Mouse (Mus musculus): ENCODE measurements around the gene Itih5.
A peak's percentile ranks its signal among the peaks of the same experiment; 100 is the strongest.

The Itih5 gene

GRCm38 (mm10) chr2:10167283-10167682 lies 13.9 kb downstream of the Itih5 start:
- no peak for DNase-seq (ENCODE audit: low spot score in 2 of 2)

- no peak for DNase-seq (ENCODE audit: low spot score in 2 of 2)
Measured at GRCm38 (mm10) chr2:10168016-10168415, 14.6 kb downstream of the Itih5 start.

- DNase-seq (ENCODE audit: low spot score in 2 of 2) = no peak
Measured at GRCm38 (mm10) chr2:10169991-10170390, 16.6 kb downstream of the Itih5 start.

DNA sequence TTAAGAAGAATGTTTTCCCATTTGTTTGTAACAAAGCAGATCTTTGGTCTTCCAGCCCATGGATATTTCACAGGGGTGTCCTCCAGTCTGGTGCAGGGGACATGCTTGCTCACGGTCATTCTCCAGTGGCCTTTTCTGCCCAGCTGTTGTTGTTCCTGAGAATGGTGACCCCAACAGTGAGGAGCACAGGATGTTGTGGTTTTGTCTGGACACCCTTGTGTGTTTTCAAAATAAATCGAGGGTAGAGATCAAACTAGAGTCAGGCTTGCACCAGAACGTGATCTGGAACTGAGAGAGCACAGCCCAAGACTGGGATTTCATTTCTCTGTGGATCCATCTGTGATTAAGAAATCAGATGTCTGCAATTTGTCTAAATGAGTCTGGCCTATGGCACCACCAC lies 40.2 kb downstream of the Itih5 start:
- DNase-seq (ENCODE audit: low spot score in 2 of 2) = no peak

GRCm38 (mm10) chr2:10195162-10195561 lies 41.8 kb downstream of the Itih5 start:
- DNase-seq (ENCODE audit: low spot score in 2 of 2) = no peak

- DNase-seq (ENCODE audit: low spot score in 2 of 2) = no peak
Measured at GRCm38 (mm10) chr2:10199326-10199725, 46.0 kb downstream of the Itih5 start.

DNA sequence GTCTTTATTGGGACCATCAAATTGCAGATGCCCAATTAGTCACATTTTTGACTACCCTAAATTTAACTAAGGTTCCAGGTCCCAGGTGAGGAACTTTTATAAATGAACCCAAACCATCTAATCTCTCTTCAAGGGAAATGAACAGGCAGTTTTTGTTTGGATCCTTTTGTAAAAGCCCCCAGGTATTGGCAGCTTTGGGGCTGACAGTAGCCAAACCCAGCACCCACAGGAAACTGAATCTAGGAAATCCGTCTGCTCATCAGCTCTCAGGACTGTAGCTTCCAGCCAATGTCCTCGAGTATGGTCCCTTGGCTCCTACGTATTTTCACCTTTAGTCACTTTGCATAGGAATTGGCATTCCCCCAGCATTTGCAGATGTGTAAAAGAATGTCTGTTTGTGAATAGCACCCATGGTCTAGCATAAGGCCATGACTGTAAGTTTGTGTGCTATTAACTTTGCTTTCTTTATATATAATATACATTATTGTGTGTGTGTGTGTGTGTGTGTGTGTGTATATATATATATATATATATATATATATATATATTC lies 47.4 kb downstream of the Itih5 start:
- no peak for DNase-seq (ENCODE audit: low spot score in 2 of 2)

DNA sequence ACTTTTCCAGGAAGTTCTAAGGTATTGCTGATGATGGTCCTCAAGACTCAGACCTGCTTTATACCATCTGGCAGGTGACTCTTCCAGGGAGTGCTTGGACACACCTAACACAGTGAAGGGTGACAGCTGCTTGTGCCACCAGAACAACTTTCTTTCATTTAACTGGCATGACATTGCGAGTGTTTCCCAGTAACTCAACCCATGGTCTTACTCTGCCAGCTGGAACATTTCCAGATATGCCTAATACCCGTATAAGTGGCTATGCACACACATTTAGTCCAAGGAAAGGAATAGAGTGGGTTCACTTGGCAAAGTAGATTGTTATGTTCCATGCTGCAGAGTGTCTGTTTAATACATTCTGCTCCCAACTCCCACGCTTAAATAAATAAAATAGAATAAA lies 50.9 kb downstream of the Itih5 start:
- no peak for DNase-seq (ENCODE audit: low spot score in 2 of 2)

- DNase-seq (ENCODE audit: low spot score in 2 of 2) = no peak
Measured at GRCm38 (mm10) chr2:10213468-10213867, 60.1 kb downstream of the Itih5 start.

DNA sequence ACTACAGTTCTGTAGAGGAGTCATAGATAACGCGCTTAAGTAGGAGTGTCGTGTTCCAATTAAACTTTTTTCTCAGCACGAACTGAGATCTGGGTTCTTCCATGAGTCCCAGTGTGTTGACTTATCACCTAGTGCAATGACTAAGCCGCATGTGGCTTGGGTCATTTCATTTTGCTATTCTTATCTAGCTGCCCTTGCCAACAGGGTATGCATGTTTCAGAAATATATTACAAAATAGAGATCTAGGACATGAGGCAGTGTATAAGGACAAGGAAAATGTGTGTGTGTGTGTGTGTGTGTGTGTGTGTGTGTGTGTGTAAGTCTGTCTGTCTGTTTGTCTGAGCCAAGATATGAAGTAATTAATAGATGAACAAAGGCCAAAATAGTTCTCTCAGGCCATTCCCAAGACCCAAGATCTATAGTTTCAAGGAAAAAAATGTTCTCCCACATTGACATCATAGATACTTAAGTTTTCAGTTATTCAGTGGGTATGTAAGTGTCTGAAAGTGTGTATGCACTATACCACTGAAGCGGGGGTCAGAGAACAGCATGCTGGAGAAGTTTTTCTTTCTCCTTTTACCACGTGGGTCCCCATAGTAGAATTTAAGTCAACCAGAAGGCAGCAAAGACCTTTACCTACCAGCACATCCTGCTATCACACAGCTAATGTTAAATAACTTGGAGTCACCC lies 62.6 kb downstream of the Itih5 start:
- no peak for DNase-seq (ENCODE audit: low spot score in 2 of 2)

- DNase-seq (ENCODE audit: low spot score in 2 of 2) = peak; percentile 7 to 28
Measured at GRCm38 (mm10) chr2:10216566-10217247, 63.3 kb downstream of the Itih5 start.

- DNase-seq (ENCODE audit: low spot score in 2 of 2) = no peak
Measured at GRCm38 (mm10) chr2:10221862-10222261, 68.5 kb downstream of the Itih5 start.

- DNase-seq (ENCODE audit: low spot score in 2 of 2) = no peak
Measured at GRCm38 (mm10) chr2:10226907-10227306, 73.5 kb downstream of the Itih5 start.

GRCm38 (mm10) chr2:10231971-10232370 lies 78.6 kb downstream of the Itih5 start:
- DNase-seq (ENCODE audit: low spot score in 2 of 2) = no peak

GRCm38 (mm10) chr2:10236554-10236953 lies 83.2 kb downstream of the Itih5 start:
- no peak for DNase-seq (ENCODE audit: low spot score in 2 of 2)

DNA sequence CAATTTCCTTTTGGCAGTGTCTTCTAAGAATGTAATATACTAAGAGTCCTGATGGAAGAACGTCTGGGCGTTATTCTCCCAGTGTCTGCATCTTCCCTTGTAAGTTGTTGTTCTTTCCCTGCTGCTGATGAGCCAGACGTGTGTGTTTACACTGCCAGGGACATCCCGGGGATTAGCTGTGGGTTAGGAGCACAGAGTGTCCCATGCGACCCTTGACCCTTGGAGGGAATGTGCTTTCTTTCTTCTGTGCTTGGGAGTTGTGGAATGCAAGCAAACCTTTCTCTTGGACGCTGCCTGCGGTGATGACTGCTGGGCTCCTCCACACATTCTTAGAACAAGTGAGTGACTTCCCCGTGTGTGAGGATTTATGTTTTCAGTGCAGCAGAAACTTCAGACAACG lies 89.6 kb downstream of the Itih5 start:
- no peak for DNase-seq (ENCODE audit: low spot score in 2 of 2)

- DNase-seq (ENCODE audit: low spot score in 2 of 2) = no peak
Measured at GRCm38 (mm10) chr2:10250441-10250840, 97.1 kb downstream of the Itih5 start.

DNA sequence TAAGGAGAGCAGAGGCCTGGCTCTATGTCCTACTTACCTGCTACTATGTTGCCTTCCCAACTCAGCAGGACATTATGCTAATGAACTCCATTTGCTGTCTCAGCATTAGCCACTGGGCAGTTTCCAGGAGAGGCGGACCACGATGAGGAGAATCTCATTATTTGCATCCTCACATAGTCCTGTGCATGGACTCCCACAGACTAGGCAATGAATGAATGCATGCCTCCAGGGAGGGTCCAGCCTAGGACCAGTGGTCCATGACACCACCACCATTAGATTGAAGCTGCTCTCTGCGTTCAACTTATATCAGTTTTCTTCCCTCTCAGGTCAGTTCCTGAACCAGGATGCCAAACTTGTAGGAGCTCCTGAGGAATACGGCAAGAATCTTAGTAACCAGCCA lies 97.6 kb downstream of the Itih5 start:
- no peak for DNase-seq (ENCODE audit: low spot score in 2 of 2)

GRCm38 (mm10) chr2:10251466-10251865 lies 98.1 kb downstream of the Itih5 start:
- DNase-seq (ENCODE audit: low spot score in 2 of 2) = no peak

DNA sequence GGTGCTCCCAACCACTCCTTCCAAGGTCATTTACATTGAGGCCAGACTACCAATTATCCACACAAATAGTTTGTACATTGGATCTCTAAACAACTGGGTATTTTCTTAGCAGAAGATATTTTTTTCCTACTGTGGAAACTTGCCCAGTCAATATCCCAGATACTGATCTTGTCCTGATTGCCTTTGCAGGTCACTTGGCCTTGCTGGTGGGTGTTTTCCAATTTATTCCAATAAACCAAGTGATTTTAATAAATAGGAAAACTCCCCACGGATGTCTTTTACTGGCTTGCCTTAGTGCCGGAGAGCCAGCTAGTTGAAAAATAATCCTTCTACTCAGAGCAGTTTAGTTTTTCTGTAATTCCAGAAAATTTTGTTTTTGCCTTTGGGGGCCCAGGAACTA lies 98.6 kb downstream of the Itih5 start:
- DNase-seq (ENCODE audit: low spot score in 2 of 2) = no peak

- no peak for DNase-seq (ENCODE audit: low spot score in 2 of 2)
Measured at GRCm38 (mm10) chr2:10253351-10253750, 100.0 kb downstream of the Itih5 start.

GRCm38 (mm10) chr2:10256949-10257348 lies 103.6 kb downstream of the Itih5 start:
- no peak for DNase-seq (ENCODE audit: low spot score in 2 of 2)

DNA sequence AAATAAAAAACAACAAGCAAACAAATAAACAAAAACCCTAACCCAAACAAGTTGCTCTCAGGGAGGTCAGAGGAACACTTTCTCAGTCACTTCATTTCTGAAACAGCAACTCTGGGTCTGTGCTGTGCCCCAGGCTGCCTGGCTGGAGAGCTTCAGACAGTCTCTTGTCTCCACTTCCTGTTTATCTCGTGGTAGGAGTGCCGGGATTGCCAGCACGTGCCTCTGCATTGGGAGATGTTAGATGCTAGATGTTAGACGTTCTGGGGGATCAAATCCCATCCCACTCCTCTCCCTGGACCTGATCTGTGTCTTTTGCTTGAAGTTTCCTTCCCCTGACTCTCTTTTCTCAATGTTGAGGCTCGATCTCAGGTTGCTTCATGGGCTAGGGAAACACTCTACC lies 104.9 kb downstream of the Itih5 start:
- no peak for DNase-seq (ENCODE audit: low spot score in 2 of 2)
